Mouse (Mus musculus): Measurements from ENCODE around the gene Kctd11.

The Kctd11 gene

GRCm38 (mm10) chr11:69912716-69913530, 31.7 kb upstream of the Kctd11 start:
- DNase-seq: no peak

GRCm38 (mm10) chr11:69911701-69912100, 30.5 kb upstream of the Kctd11 start:
- DNase-seq: no peak

- DNase-seq: peak; percentile 76
These were observed 29.8 kb upstream of the Kctd11 start for GRCm38 (mm10) chr11:69910781-69911560.

GRCm38 (mm10) chr11:69910177-69910576, 29.0 kb upstream of the Kctd11 start:
- DNase-seq: no peak

- DNase-seq: no peak
These were observed 28.0 kb upstream of the Kctd11 start for GRCm38 (mm10) chr11:69909174-69909573.

- DNase-seq: peak; percentile 90
These were observed 27.4 kb upstream of the Kctd11 start for GRCm38 (mm10) chr11:69908645-69909044.

GRCm38 (mm10) chr11:69904311-69904710, 23.1 kb upstream of the Kctd11 start:
- DNase-seq: no peak

- no peak for DNase-seq
These were observed 21.8 kb upstream of the Kctd11 start for GRCm38 (mm10) chr11:69902972-69903371.

GRCm38 (mm10) chr11:69901993-69902392, 20.8 kb upstream of the Kctd11 start:
- peak; percentile 55 for DNase-seq

GRCm38 (mm10) chr11:69901406-69901846, 20.2 kb upstream of the Kctd11 start:
- DNase-seq: peak; percentile 93

GRCm38 (mm10) chr11:69900471-69901405, 19.5 kb upstream of the Kctd11 start, which contains the start of the genes 2810408A11Rik and Neurl4:
TSS of gene 2810408A11Rik (minus strand) at chr11:69900987.
TSS of gene Neurl4 (plus strand) at chr11:69901072.
- peak; percentile 90 for DNase-seq

GRCm38 (mm10) chr11:69899870-69900269, 18.7 kb upstream of the Kctd11 start:
- no peak for DNase-seq

GRCm38 (mm10) chr11:69895291-69895690, 14.1 kb upstream of the Kctd11 start, which contains the start of gene Acap1:
TSS of gene Acap1 (minus strand) at chr11:69895539.
- DNase-seq: no peak

GRCm38 (mm10) chr11:69894671-69895070, 13.5 kb upstream of the Kctd11 start:
- no peak for DNase-seq

GRCm38 (mm10) chr11:69891482-69891881, 10.3 kb upstream of the Kctd11 start:
- DNase-seq: no peak

- DNase-seq: peak; percentile 48
These were observed 5.9 kb upstream of the Kctd11 start for GRCm38 (mm10) chr11:69886907-69887635.

GRCm38 (mm10) chr11:69884663-69885062, 3.5 kb upstream of the Kctd11 start:
- peak; percentile 26 for DNase-seq

- peak; percentile 41 for DNase-seq
These were observed 3.0 kb upstream of the Kctd11 start for GRCm38 (mm10) chr11:69884240-69884639.

GRCm38 (mm10) chr11:69883527-69884151, 2.4 kb upstream of the Kctd11 start:
- DNase-seq: no peak

- peak; percentile 38 for DNase-seq
These were observed 1.9 kb upstream of the Kctd11 start for GRCm38 (mm10) chr11:69883066-69883465.

All from kidney, adult 18-20 months (tissue).